Mouse (Mus musculus) embryonic facial prominence, embryonic 13.5 days (tissue): ENCODE measurements around the gene Ppargc1a. TPM values are rescaled to one million over a fixed set of nuclear protein-coding genes. Genes with fewer than 3 reads are reported as not detected.

ENCODE experiments used
- ATAC-seq: fragments of 200-750 bp; cut with Nextera tagmentation; 2 replicates; pipeline ENCODE4 v1.8.0; 2017; ENCODE audit warnings: low read depth; ENCODE audit not compliant: insufficient number of reproducible peaks, insufficient read depth, low FRiP score, low TSS enrichment
- H3K27ac ChIP-seq: fragments of 300-500 bp; sonication (generic); 2 replicates; pipeline ENCODE4 v1.5.1; 2015; ENCODE audit warnings: moderate library complexity, mild to moderate bottlenecking, inconsistent platforms
- H3K27me3 ChIP-seq: fragments of 300-500 bp; sonication (generic); 2 replicates; pipeline ENCODE4 v1.6.1; 2015; ENCODE audit warnings: mild to moderate bottlenecking, inconsistent platforms
- H3K36me3 ChIP-seq: fragments of 300-500 bp; sonication (generic); 2 replicates; pipeline ENCODE4 v1.6.1; 2015; ENCODE audit warnings: mild to moderate bottlenecking, inconsistent platforms
- H3K4me1 ChIP-seq: fragments of 300-500 bp; sonication (generic); 2 replicates; pipeline ENCODE4 v1.6.1; 2015; ENCODE audit warnings: inconsistent platforms
- H3K4me2 ChIP-seq: fragments of 300-500 bp; sonication (generic); 2 replicates; pipeline ENCODE4 v1.6.1; 2015; ENCODE audit warnings: moderate library complexity, mild to moderate bottlenecking, inconsistent platforms
- H3K4me3 ChIP-seq: fragments of 300-500 bp; sonication (generic); 2 replicates; pipeline ENCODE4 v1.5.1; 2015; ENCODE audit warnings: mild to moderate bottlenecking, inconsistent platforms
- H3K9ac ChIP-seq: fragments of 300-500 bp; sonication (generic); 2 replicates; pipeline ENCODE4 v1.6.1; 2015; ENCODE audit warnings: mild to moderate bottlenecking, inconsistent platforms
- H3K9me3 ChIP-seq: fragments of 300-500 bp; sonication (generic); 2 replicates; pipeline ENCODE4 v1.6.1; 2016; ENCODE audit warnings: inconsistent platforms
- WGBS: fragments of 180-500 bp; shearing (Covaris S2); methylation state at CpG from one replicate; pipeline ENCODE4 v1.1.7; 2015; ENCODE audit warnings: mixed read lengths; 5-methylcytosine and 5-hydroxymethylcytosine counted together
- polyA plus RNA-seq: library from polyadenylated mRNA; unstranded; fragments of >200 nt; fragmentation: Nextera tagmentation; extraction: Ambion mirVana; gene quantifications from 2 replicates; pipeline ENCODE4 v1.2.1, GENCODE M21; 2015

Ppargc1a gene
- polyA plus RNA-seq, 1 experiment from 2014 or later = 4.2 TPM

- H3K4me1 ChIP-seq = peaks cover 15% of the 10 kb centered on the region
- H3K9ac ChIP-seq = no peak overlapping the region
- H3K4me3 ChIP-seq = no peak overlapping the region
- ATAC-seq = no peak
- no peaks in the 10 kb centered on the region for H3K27me3 ChIP-seq
- WGBS = 32% methylated on average over 4 of the region's 4 CpGs
- no peaks in the 10 kb centered on the region for H3K9me3 ChIP-seq
- H3K27ac ChIP-seq = no peak overlapping the region
- no peak overlapping the region for H3K4me2 ChIP-seq
- no peaks in the 10 kb centered on the region for H3K36me3 ChIP-seq
Measured at GRCm38 (mm10) chr5:51439773-51440172, 127.8 kb downstream of the Ppargc1a start.

GRCm38 (mm10) chr5:51433905-51434304, 133.6 kb downstream of the Ppargc1a start:
- no peaks in the 10 kb centered on the region for H3K9me3 ChIP-seq
- H3K27ac ChIP-seq = no peak overlapping the region
- no peaks in the 10 kb centered on the region for H3K36me3 ChIP-seq
- H3K4me3 ChIP-seq = no peak overlapping the region
- 56% methylated on average over 5 of the region's 5 CpGs for WGBS
- H3K4me2 ChIP-seq = no peak overlapping the region
- H3K9ac ChIP-seq = no peak overlapping the region
- H3K27me3 ChIP-seq = no peaks in the 10 kb centered on the region
- ATAC-seq = no peak
- H3K4me1 ChIP-seq = no peaks in the 10 kb centered on the region

GRCm38 (mm10) chr5:51432532-51432931, 135.0 kb downstream of the Ppargc1a start:
- Histone ChIP-seq H3K4me2 (no peak overlapping the region), H3K4me3 (no peak overlapping the region), H3K27ac (no peak overlapping the region), H3K4me1 (no peaks in the 10 kb centered on the region), H3K36me3 (no peaks in the 10 kb centered on the region), H3K27me3 (no peaks in the 10 kb centered on the region), H3K9me3 (no peaks in the 10 kb centered on the region), H3K9ac (no peak overlapping the region)
- WGBS = 80% methylated on average over 2 of the region's 2 CpGs
- ATAC-seq = no peak

GRCm38 (mm10) chr5:51432031-51432430, 135.5 kb downstream of the Ppargc1a start:
- WGBS = 60% methylated on average over 4 of the region's 4 CpGs
- ATAC-seq = no peak

GRCm38 (mm10) chr5:51426406-51426805, 141.1 kb downstream of the Ppargc1a start:
- Histone ChIP-seq H3K36me3 (no peaks in the 10 kb centered on the region), H3K4me3 (no peak overlapping the region), H3K9ac (no peak overlapping the region), H3K9me3 (no peaks in the 10 kb centered on the region), H3K4me2 (no peak overlapping the region), H3K27me3 (no peaks in the 10 kb centered on the region), H3K4me1 (no peaks in the 10 kb centered on the region), H3K27ac (no peak overlapping the region)
- ATAC-seq = no peak

More at GRCm38 (mm10) chr5:51432031-51432430, 135.5 kb downstream of the Ppargc1a start:
- Histone ChIP-seq H3K4me2 (no peak overlapping the region), H3K27ac (no peak overlapping the region), H3K9ac (no peak overlapping the region), H3K27me3 (no peaks in the 10 kb centered on the region), H3K4me1 (no peaks in the 10 kb centered on the region), H3K36me3 (no peaks in the 10 kb centered on the region), H3K4me3 (no peak overlapping the region), H3K9me3 (no peaks in the 10 kb centered on the region)

- Histone ChIP-seq H3K9ac (no peak overlapping the region), H3K27me3 (no peaks in the 10 kb centered on the region), H3K9me3 (no peaks in the 10 kb centered on the region), H3K36me3 (no peaks in the 10 kb centered on the region), H3K27ac (no peak overlapping the region), H3K4me3 (no peak overlapping the region), H3K4me2 (no peak overlapping the region), H3K4me1 (peaks cover 4% of the 10 kb centered on the region; the same call in 1 of the 2 replicates)
- WGBS = 77% methylated on average over 7 of the region's 7 CpGs
- ATAC-seq = no peak
Measured at GRCm38 (mm10) chr5:51416377-51416776, 151.1 kb downstream of the Ppargc1a start.

- peaks cover 4% of the 10 kb centered on the region; the same call in 1 of the 2 replicates for H3K4me1 ChIP-seq
- no peak overlapping the region for H3K4me2 ChIP-seq
- no peaks in the 10 kb centered on the region for H3K36me3 ChIP-seq
- H3K4me3 ChIP-seq = no peak overlapping the region
- H3K27me3 ChIP-seq = no peaks in the 10 kb centered on the region
- no peak overlapping the region for H3K9ac ChIP-seq
- WGBS = 77% methylated on average over 2 of the region's 2 CpGs
- H3K9me3 ChIP-seq = no peaks in the 10 kb centered on the region
- no peak for ATAC-seq
- no peak overlapping the region for H3K27ac ChIP-seq
Measured at GRCm38 (mm10) chr5:51415456-51415855, 152.1 kb downstream of the Ppargc1a start.

GRCm38 (mm10) chr5:51412303-51413117, 155.0 kb downstream of the Ppargc1a start:
- peak overlapping the region; percentile 12; the same call in 1 of the 2 replicates for H3K4me2 ChIP-seq
- no peaks in the 10 kb centered on the region for H3K9me3 ChIP-seq
- H3K4me1 ChIP-seq = peaks cover 4% of the 10 kb centered on the region; the same call in 1 of the 2 replicates
- no peak for ATAC-seq
- H3K9ac ChIP-seq = no peak overlapping the region
- no peaks in the 10 kb centered on the region for H3K27me3 ChIP-seq
- H3K27ac ChIP-seq = no peak overlapping the region
- no peak overlapping the region for H3K4me3 ChIP-seq
- 33% methylated on average over 12 of the region's 12 CpGs for WGBS
- H3K36me3 ChIP-seq = no peaks in the 10 kb centered on the region

- ATAC-seq = no peak
- H3K4me3 ChIP-seq = no peak overlapping the region
- no peaks in the 10 kb centered on the region for H3K36me3 ChIP-seq
- H3K27ac ChIP-seq = no peak overlapping the region
- no peak overlapping the region for H3K4me2 ChIP-seq
- H3K4me1 ChIP-seq = peaks cover 4% of the 10 kb centered on the region; the same call in 1 of the 2 replicates
- H3K27me3 ChIP-seq = no peaks in the 10 kb centered on the region
- no peak overlapping the region for H3K9ac ChIP-seq
- no peaks in the 10 kb centered on the region for H3K9me3 ChIP-seq
- 49% methylated on average over 1 of the region's 1 CpGs for WGBS
Measured at GRCm38 (mm10) chr5:51410006-51410405, 157.5 kb downstream of the Ppargc1a start.

GRCm38 (mm10) chr5:51406406-51406805, 161.1 kb downstream of the Ppargc1a start:
- Histone ChIP-seq H3K4me3 (no peak overlapping the region), H3K9me3 (no peaks in the 10 kb centered on the region), H3K36me3 (no peaks in the 10 kb centered on the region), H3K27ac (no peak overlapping the region), H3K9ac (no peak overlapping the region), H3K4me2 (no peak overlapping the region), H3K27me3 (no peaks in the 10 kb centered on the region), H3K4me1 (no peaks in the 10 kb centered on the region)
- WGBS = 63% methylated on average over 3 of the region's 3 CpGs
- ATAC-seq = no peak
